Mouse (Mus musculus) retina, postnatal 7 days (tissue): Measurements from ENCODE around the gene Tas2r140.

ENCODE experiments used
- DNase-seq: peaks from one replicate; pipeline ENCODE4 v3.0.0-alpha.2; 2012; ENCODE audit warnings: low read depth, low spot score

Tas2r140 gene

GRCm38 (mm10) chr6:133055716-133056115 is at the start of gene Tas2r140:
Gene Tas2r140 (minus strand): TSS chr6:133055816.
- DNase-seq, result no peak

GRCm38 (mm10) chr6:133104609-133104921 is 48.9 kb upstream of the Tas2r140 start, which contains the start of gene Smim10l1:
Gene Smim10l1 (plus strand): TSS chr6:133104909.
- DNase-seq, result no peak

DNA sequence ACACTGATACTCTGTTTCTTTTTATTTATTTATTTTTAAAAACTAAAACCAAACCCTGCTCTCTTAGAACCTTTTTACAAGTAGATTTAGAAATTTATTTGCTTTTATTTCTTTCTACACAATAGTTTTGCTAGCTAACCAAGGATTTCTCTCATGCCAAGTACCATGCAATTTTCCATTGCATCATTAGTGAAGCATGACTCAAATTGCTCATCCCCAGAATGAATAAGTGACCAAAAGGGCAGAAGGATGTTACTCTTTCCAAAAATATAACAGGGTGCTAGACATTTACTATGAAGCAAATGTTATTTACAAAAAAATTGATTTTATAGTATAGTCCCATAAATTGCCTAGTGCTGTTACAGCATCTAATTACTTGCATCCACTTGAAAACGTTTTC is 46.8 kb upstream of the Tas2r140 start:
- no peak for DNase-seq

DNA sequence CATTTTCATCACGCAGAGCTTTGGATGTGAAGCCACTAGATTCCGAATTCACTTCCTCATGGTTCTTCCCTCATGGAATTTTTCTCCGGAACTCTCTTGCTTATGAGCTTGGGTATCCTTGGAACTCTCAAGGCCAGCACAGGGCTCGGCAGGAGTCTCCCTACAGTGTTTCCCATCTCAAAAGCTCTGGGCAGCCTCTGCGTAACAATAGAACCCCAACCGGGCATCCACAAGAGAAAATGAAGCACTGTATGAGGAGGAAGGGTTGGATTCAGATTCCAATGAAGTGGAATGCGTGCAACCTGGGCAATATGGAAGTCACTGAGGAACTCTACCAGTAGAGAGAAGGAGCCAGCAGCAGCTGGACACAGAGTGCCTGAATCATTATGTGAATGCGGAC is 36.6 kb upstream of the Tas2r140 start:
- DNase-seq, result no peak

- no peak for DNase-seq
These were observed 18.6 kb downstream of the Tas2r140 start, which contains the start of gene Tas2r103 for GRCm38 (mm10) chr6:133037001-133037400. Gene Tas2r103 (minus strand): TSS chr6:133037101.
